Mouse (Mus musculus): Measurements from ENCODE around the gene Tnfsf10. TPM values are rescaled to one million over a fixed set of nuclear protein-coding genes. Genes with fewer than 3 reads are reported as not detected.

Gene Tnfsf10
- polyA plus RNA-seq, 1 experiment from 2014 or later, result 0.05 TPM

- Histone ChIP-seq H3K36me3 (no peaks in the 10 kb centered on the region), H3K9me3 (replicated peaks) (no peaks in the 10 kb centered on the region), H3K4me2 (no peak overlapping the region), H3K4me3 (replicated peaks) (no peak overlapping the region), H3K4me1 (replicated peaks) (no peaks in the 10 kb centered on the region), H3K9ac (no peak overlapping the region), H3K27ac (no peak overlapping the region), H3K27me3 (no peaks in the 10 kb centered on the region)
- DNase-seq, result no peak
- WGBS (ENCODE audit: insufficient replicate concordance), result 72% methylated on average over 5 of the region's 5 CpGs
- no peak for ATAC-seq (ENCODE audit: low read depth)
Observed at GRCm38 (mm10) chr3:27340757-27341156, 23.9 kb downstream of the Tnfsf10 start.

- ATAC-seq (ENCODE audit: low read depth) (no peak), DNase-seq (no peak)
- Histone ChIP-seq H3K4me3 (replicated peaks) (no peak overlapping the region), H3K27me3 (no peaks in the 10 kb centered on the region), H3K27ac (no peak overlapping the region), H3K9me3 (replicated peaks) (no peaks in the 10 kb centered on the region), H3K4me2 (no peak overlapping the region), H3K36me3 (no peaks in the 10 kb centered on the region), H3K4me1 (replicated peaks) (no peaks in the 10 kb centered on the region), H3K9ac (no peak overlapping the region)
- WGBS (ENCODE audit: insufficient replicate concordance), result 54% methylated on average over 6 of the region's 6 CpGs
Observed at GRCm38 (mm10) chr3:27342462-27342861, 25.6 kb downstream of the Tnfsf10 start.

GRCm38 (mm10) chr3:27345526-27345925, 28.7 kb downstream of the Tnfsf10 start:
- no peak for ATAC-seq (ENCODE audit: low read depth)
- H3K4me1 ChIP-seq (replicated peaks), result no peaks in the 10 kb centered on the region
- H3K9me3 ChIP-seq (replicated peaks), result no peaks in the 10 kb centered on the region
- no peaks in the 10 kb centered on the region for H3K36me3 ChIP-seq
- WGBS (ENCODE audit: insufficient replicate concordance), result 36% methylated on average over 6 of the region's 6 CpGs
- H3K27ac ChIP-seq, result no peak overlapping the region
- H3K27me3 ChIP-seq, result no peaks in the 10 kb centered on the region
- no peak for DNase-seq
- no peak overlapping the region for H3K4me3 ChIP-seq (replicated peaks)
- no peak overlapping the region for H3K4me2 ChIP-seq
- H3K9ac ChIP-seq, result no peak overlapping the region

GRCm38 (mm10) chr3:27348462-27348861, 31.6 kb downstream of the Tnfsf10 start:
- Histone ChIP-seq H3K36me3 (no peaks in the 10 kb centered on the region), H3K4me3 (replicated peaks) (no peak overlapping the region), H3K4me1 (replicated peaks) (no peaks in the 10 kb centered on the region), H3K9ac (no peak overlapping the region), H3K4me2 (no peak overlapping the region), H3K27ac (no peak overlapping the region), H3K27me3 (no peaks in the 10 kb centered on the region), H3K9me3 (replicated peaks) (no peaks in the 10 kb centered on the region)
- WGBS (ENCODE audit: insufficient replicate concordance), result 63% methylated on average over 5 of the region's 5 CpGs
- ATAC-seq (ENCODE audit: low read depth), result no peak
- no peak for DNase-seq

GRCm38 (mm10) chr3:27351105-27351504, 34.3 kb downstream of the Tnfsf10 start:
- ATAC-seq (ENCODE audit: low read depth) (no peak), DNase-seq (no peak)
- Histone ChIP-seq H3K36me3 (no peaks in the 10 kb centered on the region), H3K9ac (no peak overlapping the region), H3K4me1 (replicated peaks) (no peaks in the 10 kb centered on the region), H3K4me2 (no peak overlapping the region), H3K27me3 (no peaks in the 10 kb centered on the region), H3K9me3 (replicated peaks) (no peaks in the 10 kb centered on the region), H3K4me3 (replicated peaks) (no peak overlapping the region), H3K27ac (no peak overlapping the region)
- 68% methylated on average over 9 of the region's 9 CpGs for WGBS (ENCODE audit: insufficient replicate concordance)

GRCm38 (mm10) chr3:27359100-27359720, 42.4 kb downstream of the Tnfsf10 start:
- H3K4me2 ChIP-seq, result no peak overlapping the region
- H3K27me3 ChIP-seq, result no peaks in the 10 kb centered on the region
- no peak overlapping the region for H3K27ac ChIP-seq
- 50% methylated on average over 2 of the region's 2 CpGs for WGBS (ENCODE audit: insufficient replicate concordance)
- H3K4me3 ChIP-seq (replicated peaks), result no peak overlapping the region
- no peak overlapping the region for H3K9ac ChIP-seq
- DNase-seq (no peak), ATAC-seq (ENCODE audit: low read depth) (no peak)
- H3K4me1 ChIP-seq (replicated peaks), result no peaks in the 10 kb centered on the region
- no peaks in the 10 kb centered on the region for H3K36me3 ChIP-seq
- no peaks in the 10 kb centered on the region for H3K9me3 ChIP-seq (replicated peaks)

GRCm38 (mm10) chr3:27370125-27370524, 53.3 kb downstream of the Tnfsf10 start:
- ATAC-seq (ENCODE audit: low read depth) (no peak), DNase-seq (no peak)
- Histone ChIP-seq H3K4me3 (replicated peaks) (no peak overlapping the region), H3K27me3 (peaks cover 51% of the 10 kb centered on the region), H3K9me3 (replicated peaks) (no peaks in the 10 kb centered on the region), H3K9ac (no peak overlapping the region), H3K27ac (no peak overlapping the region), H3K4me2 (no peak overlapping the region), H3K4me1 (replicated peaks) (no peaks in the 10 kb centered on the region), H3K36me3 (no peaks in the 10 kb centered on the region)
- WGBS (ENCODE audit: insufficient replicate concordance), result 4% methylated on average over 10 of the region's 10 CpGs

GRCm38 (mm10) chr3:27370582-27371275, 53.9 kb downstream of the Tnfsf10 start:
- H3K4me2 ChIP-seq, result no peak overlapping the region
- WGBS (ENCODE audit: insufficient replicate concordance), result 7% methylated on average over 20 of the region's 20 CpGs
- no peak overlapping the region for H3K27ac ChIP-seq
- H3K36me3 ChIP-seq, result no peaks in the 10 kb centered on the region
- no peaks in the 10 kb centered on the region for H3K4me1 ChIP-seq (replicated peaks)
- peaks cover 53% of the 10 kb centered on the region for H3K27me3 ChIP-seq
- ATAC-seq (ENCODE audit: low read depth), result no peak
- no peaks in the 10 kb centered on the region for H3K9me3 ChIP-seq (replicated peaks)
- H3K9ac ChIP-seq, result no peak overlapping the region
- DNase-seq, result no peak
- H3K4me3 ChIP-seq (replicated peaks), result no peak overlapping the region

- no peak for ATAC-seq (ENCODE audit: low read depth)
- no peaks in the 10 kb centered on the region for H3K36me3 ChIP-seq
- no peaks in the 10 kb centered on the region for H3K9me3 ChIP-seq (replicated peaks)
- no peak within 1 kb of the TSS for H3K9ac ChIP-seq
- peaks cover 53% of the 10 kb centered on the region for H3K27me3 ChIP-seq
- H3K4me2 ChIP-seq, result no peak within 1 kb of the TSS
- H3K27ac ChIP-seq, result no peak within 1 kb of the TSS
- no peaks in the 10 kb centered on the region for H3K4me1 ChIP-seq (replicated peaks)
- no peak within 1 kb of the TSS for H3K4me3 ChIP-seq (replicated peaks)
- WGBS (ENCODE audit: insufficient replicate concordance), result 3% methylated on average over 19 of the region's 19 CpGs
- DNase-seq, result no peak
Observed at GRCm38 (mm10) chr3:27371276-27371621, 54.4 kb downstream of the Tnfsf10 start, which contains the start of gene Ghsr. Ghsr (plus strand) TSS chr3:27371351.

- Histone ChIP-seq H3K27ac (no peak overlapping the region), H3K36me3 (no peaks in the 10 kb centered on the region), H3K4me3 (replicated peaks) (no peak overlapping the region), H3K27me3 (peaks cover 53% of the 10 kb centered on the region), H3K4me2 (no peak overlapping the region), H3K4me1 (replicated peaks) (no peaks in the 10 kb centered on the region), H3K9ac (no peak overlapping the region), H3K9me3 (replicated peaks) (no peaks in the 10 kb centered on the region)
- ATAC-seq (ENCODE audit: low read depth) (no peak), DNase-seq (no peak)
- WGBS (ENCODE audit: insufficient replicate concordance), result 2% methylated on average over 77 of the region's 77 CpGs
Observed at GRCm38 (mm10) chr3:27371725-27372650, 55.2 kb downstream of the Tnfsf10 start.

GRCm38 (mm10) chr3:27374396-27374795, 57.6 kb downstream of the Tnfsf10 start:
- Histone ChIP-seq H3K27me3 (peaks cover 53% of the 10 kb centered on the region), H3K9me3 (replicated peaks) (no peaks in the 10 kb centered on the region), H3K4me1 (replicated peaks) (no peaks in the 10 kb centered on the region), H3K36me3 (no peaks in the 10 kb centered on the region), H3K4me2 (no peak overlapping the region), H3K27ac (no peak overlapping the region), H3K9ac (no peak overlapping the region), H3K4me3 (replicated peaks) (no peak overlapping the region)
- DNase-seq (no peak), ATAC-seq (ENCODE audit: low read depth) (no peak)
- WGBS (ENCODE audit: insufficient replicate concordance), result 55% methylated on average over 9 of the region's 9 CpGs

All from liver, embryonic 13.5 days (tissue).